Mouse (Mus musculus): ENCODE data around the gene Il16. TPM values are rescaled to one million over a fixed set of nuclear protein-coding genes. Genes with fewer than 3 reads are reported as not detected.

Il16 gene
- polyA plus RNA-seq, 1 experiment, result 70.7 TPM

DNA sequence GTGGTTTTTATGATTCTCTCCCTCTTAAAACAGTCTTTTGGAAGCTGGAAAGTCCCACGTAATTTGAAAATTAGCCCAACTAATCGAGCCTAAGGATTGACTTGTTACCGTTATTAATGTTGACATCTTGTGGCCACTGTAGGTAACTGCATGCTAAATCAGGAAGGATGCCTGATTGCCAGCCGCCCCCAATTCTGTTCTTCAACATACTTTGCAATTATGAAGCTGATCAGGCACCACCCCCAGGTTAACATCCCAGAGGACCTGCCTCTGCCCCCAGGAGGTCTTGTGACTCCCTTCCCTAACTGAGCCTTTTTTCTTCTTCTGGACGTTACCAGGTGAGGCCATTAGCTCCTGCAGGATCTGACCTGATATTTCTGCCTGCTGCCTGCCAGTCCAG is 29.2 kb upstream of the Il16 start:
- no peaks in the 10 kb centered on the region for H3K27me3 ChIP-seq (ENCODE audit: control insufficient read depth, insufficient read depth, low read length)
- H3K4me1 ChIP-seq (ENCODE audit: control insufficient read depth, insufficient read depth, insufficient read length), result no peaks in the 10 kb centered on the region
- 21% methylated on average over 5 of the region's 5 CpGs for WGBS
- no peak for DNase-seq (ENCODE audit: low read depth in 1 of 2, low spot score in 2 of 2)
- H3K36me3 ChIP-seq (ENCODE audit: control insufficient read depth, insufficient read depth, low read length), result no peaks in the 10 kb centered on the region
- TF ChIP-seq CTCF (IDR thresholded peaks at IDR 0.05; ENCODE audit: extremely low read depth, insufficient read depth, insufficient read length, insufficient replicate concordance) (peak; percentile 11; the same call in 1 of the 2 replicates), POLR2A (IDR thresholded peaks at IDR 0.05; ENCODE audit: low read depth, low read length) (no peak)
- no peak overlapping the region for H3K4me3 ChIP-seq (ENCODE audit: extremely low read depth, insufficient read depth, insufficient read length)
- no peak overlapping the region for H3K27ac ChIP-seq (ENCODE audit: insufficient read depth, low read length)

- no peak overlapping the region for H3K27ac ChIP-seq (ENCODE audit: insufficient read depth, low read length)
- DNase-seq (ENCODE audit: low read depth in 1 of 2, low spot score in 2 of 2), result no peak
- no peak for TF ChIP-seq CTCF (IDR thresholded peaks at IDR 0.05; ENCODE audit: extremely low read depth, insufficient read depth, insufficient read length, insufficient replicate concordance)
- TF ChIP-seq POLR2A (IDR thresholded peaks at IDR 0.05; ENCODE audit: low read depth, low read length), result no peak
- no peaks in the 10 kb centered on the region for H3K4me1 ChIP-seq (ENCODE audit: control insufficient read depth, insufficient read depth, insufficient read length)
- no peaks in the 10 kb centered on the region for H3K36me3 ChIP-seq (ENCODE audit: control insufficient read depth, insufficient read depth, low read length)
- 78% methylated on average over 3 of the region's 3 CpGs for WGBS
- no peaks in the 10 kb centered on the region for H3K27me3 ChIP-seq (ENCODE audit: control insufficient read depth, insufficient read depth, low read length)
- no peak overlapping the region for H3K4me3 ChIP-seq (ENCODE audit: extremely low read depth, insufficient read depth, insufficient read length)
These were observed 18.1 kb upstream of the Il16 start for GRCm38 (mm10) chr7:83763674-83764073.

GRCm38 (mm10) chr7:83762336-83762735 is 16.8 kb upstream of the Il16 start:
- Histone ChIP-seq H3K4me3 (ENCODE audit: extremely low read depth, insufficient read depth, insufficient read length) (no peak overlapping the region), H3K4me1 (ENCODE audit: control insufficient read depth, insufficient read depth, insufficient read length) (no peaks in the 10 kb centered on the region), H3K27ac (ENCODE audit: insufficient read depth, low read length) (no peak overlapping the region), H3K27me3 (ENCODE audit: control insufficient read depth, insufficient read depth, low read length) (no peaks in the 10 kb centered on the region), H3K36me3 (ENCODE audit: control insufficient read depth, insufficient read depth, low read length) (no peaks in the 10 kb centered on the region)
- WGBS, result 84% methylated on average over 5 of the region's 5 CpGs
- TF ChIP-seq CTCF (IDR thresholded peaks at IDR 0.05; ENCODE audit: extremely low read depth, insufficient read depth, insufficient read length, insufficient replicate concordance) (no peak), POLR2A (IDR thresholded peaks at IDR 0.05; ENCODE audit: low read depth, low read length) (no peak)
- DNase-seq (ENCODE audit: low read depth in 1 of 2, low spot score in 2 of 2), result no peak

DNA sequence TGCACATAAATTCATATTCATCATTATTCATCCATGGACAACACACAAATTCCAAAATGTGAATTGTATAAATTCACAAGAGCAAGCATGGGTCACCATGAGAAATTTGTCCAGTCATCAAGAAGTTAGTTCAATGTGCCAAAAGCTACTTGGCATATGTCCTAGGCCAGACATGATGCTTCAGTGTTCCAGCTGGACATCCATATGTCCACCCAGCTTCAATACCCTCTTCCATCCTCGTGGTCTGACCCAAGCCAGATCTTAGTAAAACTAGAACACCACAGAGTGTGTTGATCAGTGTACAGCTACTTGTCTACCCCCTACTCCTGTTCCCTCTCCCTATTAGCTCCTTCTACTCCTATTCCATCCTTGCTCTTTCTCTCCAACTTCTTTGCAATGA is 5.5 kb upstream of the Il16 start:
- no peaks in the 10 kb centered on the region for H3K4me1 ChIP-seq (ENCODE audit: control insufficient read depth, insufficient read depth, insufficient read length)
- no peaks in the 10 kb centered on the region for H3K27me3 ChIP-seq (ENCODE audit: control insufficient read depth, insufficient read depth, low read length)
- 65% methylated on average over 1 of the region's 1 CpGs for WGBS
- no peaks in the 10 kb centered on the region for H3K36me3 ChIP-seq (ENCODE audit: control insufficient read depth, insufficient read depth, low read length)
- no peak for DNase-seq (ENCODE audit: low read depth in 1 of 2, low spot score in 2 of 2)
- H3K27ac ChIP-seq (ENCODE audit: insufficient read depth, low read length), result no peak overlapping the region
- no peak overlapping the region for H3K4me3 ChIP-seq (ENCODE audit: extremely low read depth, insufficient read depth, insufficient read length)
- TF ChIP-seq POLR2A (IDR thresholded peaks at IDR 0.05; ENCODE audit: low read depth, low read length) (no peak), CTCF (IDR thresholded peaks at IDR 0.05; ENCODE audit: extremely low read depth, insufficient read depth, insufficient read length, insufficient replicate concordance) (no peak)

DNA sequence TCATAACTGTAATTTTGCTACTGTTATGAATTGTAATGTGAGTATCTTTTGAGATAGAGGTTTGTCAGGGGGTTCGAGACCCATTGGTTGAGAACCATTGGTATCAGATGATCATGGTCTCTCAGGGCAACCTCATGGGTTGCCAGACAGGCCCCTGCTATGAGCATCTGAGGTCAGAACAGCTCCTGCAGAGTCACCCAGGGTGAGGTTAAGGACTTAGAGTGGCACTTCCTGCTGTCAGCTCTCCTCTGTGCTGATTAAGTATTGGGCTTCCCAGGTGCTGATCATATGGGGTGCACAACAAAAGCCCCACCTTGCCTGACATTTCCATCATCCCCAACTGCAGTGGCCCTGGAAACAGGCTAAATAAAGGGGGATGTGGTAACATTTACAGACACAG is 2.9 kb upstream of the Il16 start:
- Histone ChIP-seq H3K27ac (ENCODE audit: insufficient read depth, low read length) (no peak overlapping the region), H3K27me3 (ENCODE audit: control insufficient read depth, insufficient read depth, low read length) (no peaks in the 10 kb centered on the region), H3K4me3 (ENCODE audit: extremely low read depth, insufficient read depth, insufficient read length) (no peak overlapping the region), H3K36me3 (ENCODE audit: control insufficient read depth, insufficient read depth, low read length) (no peaks in the 10 kb centered on the region), H3K4me1 (ENCODE audit: control insufficient read depth, insufficient read depth, insufficient read length) (no peaks in the 10 kb centered on the region)
- no peak for DNase-seq (ENCODE audit: low read depth in 1 of 2, low spot score in 2 of 2)
- 76% methylated on average over 1 of the region's 1 CpGs for WGBS
- TF ChIP-seq CTCF (IDR thresholded peaks at IDR 0.05; ENCODE audit: extremely low read depth, insufficient read depth, insufficient read length, insufficient replicate concordance) (no peak), POLR2A (IDR thresholded peaks at IDR 0.05; ENCODE audit: low read depth, low read length) (no peak)

- WGBS, result 84% methylated on average over 8 of the region's 8 CpGs
- Histone ChIP-seq H3K4me3 (ENCODE audit: extremely low read depth, insufficient read depth, insufficient read length) (no peak overlapping the region), H3K4me1 (ENCODE audit: control insufficient read depth, insufficient read depth, insufficient read length) (no peaks in the 10 kb centered on the region), H3K36me3 (ENCODE audit: control insufficient read depth, insufficient read depth, low read length) (no peaks in the 10 kb centered on the region), H3K27ac (ENCODE audit: insufficient read depth, low read length) (no peak overlapping the region; the same call in 1 of the 2 replicates), H3K27me3 (ENCODE audit: control insufficient read depth, insufficient read depth, low read length) (no peaks in the 10 kb centered on the region)
- no peak for DNase-seq (ENCODE audit: low read depth in 1 of 2, low spot score in 2 of 2)
- no peak for TF ChIP-seq CTCF (IDR thresholded peaks at IDR 0.05; ENCODE audit: extremely low read depth, insufficient read depth, insufficient read length, insufficient replicate concordance)
These were observed 671 bp upstream of the Il16 start for GRCm38 (mm10) chr7:83746107-83746687.

DNA sequence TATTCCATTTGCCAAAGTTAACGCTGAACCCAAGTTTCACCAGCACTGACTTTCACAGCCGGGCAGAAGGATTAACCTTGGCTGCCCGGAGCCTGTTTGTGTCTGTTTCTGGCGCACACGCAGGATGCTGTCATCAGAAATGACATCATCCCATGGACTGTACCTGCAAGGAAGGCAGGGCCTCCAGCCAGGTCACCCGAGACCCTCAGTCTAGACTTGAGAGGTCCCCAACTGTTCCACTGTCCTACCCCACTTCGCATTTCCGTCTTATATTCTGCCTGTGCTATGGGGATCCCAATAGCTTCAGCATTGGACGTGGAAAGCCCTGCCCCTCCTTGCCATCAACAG is 487 bp downstream of the Il16 start:
- H3K36me3 ChIP-seq (ENCODE audit: control insufficient read depth, insufficient read depth, low read length), result no peaks in the 10 kb centered on the region
- no peaks in the 10 kb centered on the region for H3K4me1 ChIP-seq (ENCODE audit: control insufficient read depth, insufficient read depth, insufficient read length)
- H3K27ac ChIP-seq (ENCODE audit: insufficient read depth, low read length), result peak overlapping the region; percentile 40
- no peak for TF ChIP-seq CTCF (IDR thresholded peaks at IDR 0.05; ENCODE audit: extremely low read depth, insufficient read depth, insufficient read length, insufficient replicate concordance)
- TF ChIP-seq POLR2A (IDR thresholded peaks at IDR 0.05; ENCODE audit: low read depth, low read length), result no peak
- no peak for DNase-seq (ENCODE audit: low read depth in 1 of 2, low spot score in 2 of 2)
- H3K27me3 ChIP-seq (ENCODE audit: control insufficient read depth, insufficient read depth, low read length), result no peaks in the 10 kb centered on the region
- WGBS, result 90% methylated on average over 9 of the region's 9 CpGs
- peak overlapping the region; percentile 1; the same call in 1 of the 2 replicates for H3K4me3 ChIP-seq (ENCODE audit: extremely low read depth, insufficient read depth, insufficient read length)
